Mouse (Mus musculus): ENCODE data around the gene Cldn6.

DNA sequence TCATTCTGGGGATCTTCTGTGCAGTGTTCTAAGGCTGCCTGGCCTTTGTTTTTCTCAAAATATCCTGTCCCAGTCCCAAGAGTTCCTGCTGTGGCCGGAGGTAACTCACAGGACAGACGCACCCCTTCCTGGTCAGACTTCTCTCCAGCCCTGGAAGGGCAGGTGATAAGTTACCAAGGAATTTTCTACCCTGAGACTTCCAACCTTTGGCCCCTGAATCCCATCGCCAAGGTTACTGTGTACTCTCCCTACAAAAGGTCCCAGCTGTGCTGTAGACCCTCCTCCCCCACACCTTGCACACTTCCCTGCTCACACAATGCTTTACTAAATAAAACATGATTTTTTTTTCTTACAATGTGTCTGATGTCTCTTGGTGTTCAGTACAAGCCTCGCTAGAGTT, 3.0 kb downstream of the Cldn6 start:
- TF ChIP-seq CTCF (IDR thresholded peaks at IDR 0.05; ENCODE audit: low read depth, low read length) = no peak
- no peak for TF ChIP-seq POLR2A (IDR thresholded peaks at IDR 0.05; ENCODE audit: borderline replicate concordance, low read depth, low read length)

All from bone marrow macrophage, adult 2 months (primary cell).